Mouse (Mus musculus) kidney, embryonic 16.5 days (tissue): ENCODE results near the gene Ccdc88a. TPM values are rescaled to one million over a fixed set of nuclear protein-coding genes. Genes with fewer than 3 reads are reported as not detected.

ENCODE experiments used
- ATAC-seq: fragments of 200-750 bp; cut with Nextera tagmentation; 2 replicates; pipeline ENCODE4 v1.8.0; 2017; ENCODE audit warnings: moderate TSS enrichment; ENCODE audit not compliant: low FRiP score, low TSS enrichment
- H3K27ac ChIP-seq: fragments of 300-500 bp; sonication (generic); 2 replicates; pipeline ENCODE4 v1.5.1; 2014; ENCODE audit warnings: low read length
- H3K27me3 ChIP-seq: fragments of 300-500 bp; sonication (generic); 2 replicates; pipeline ENCODE4 v1.6.1; 2014; ENCODE audit warnings: low read length, control low read depth, mixed read lengths; ENCODE audit not compliant: insufficient read depth
- H3K36me3 ChIP-seq: fragments of 300-500 bp; sonication (generic); 2 replicates; pipeline ENCODE4 v1.6.1; 2014; ENCODE audit warnings: low read length, control low read depth, mixed read lengths; ENCODE audit not compliant: insufficient read depth
- H3K4me1 ChIP-seq: fragments of 300-500 bp; sonication (generic); 2 replicates; pipeline ENCODE4 v1.6.1; 2014; ENCODE audit warnings: low read length, control low read depth, mixed read lengths; ENCODE audit not compliant: insufficient read depth
- H3K4me2 ChIP-seq: fragments of 300-500 bp; sonication (generic); replicated peaks from 2 replicates; pipeline ENCODE4 v1.6.1; 2014; ENCODE audit warnings: low read depth, low read length
- H3K4me3 ChIP-seq: fragments of 300-500 bp; sonication (generic); 2 replicates; pipeline ENCODE4 v1.5.1; 2014; ENCODE audit warnings: mild to moderate bottlenecking, low read length
- H3K9ac ChIP-seq: fragments of 300-500 bp; sonication (generic); replicated peaks from 2 replicates; pipeline ENCODE4 v1.6.1; 2014; ENCODE audit warnings: low read length
- H3K9me3 ChIP-seq: fragments of 300-500 bp; sonication (generic); 2 replicates; pipeline ENCODE4 v1.6.1; 2016; ENCODE audit warnings: low read length, control low read depth
- WGBS: fragments of 180-500 bp; shearing (Covaris S2); extraction: QIAGEN DNeasy Blood & Tissue Kit; methylation state at CpG from one replicate; pipeline ENCODE4 v1.1.7; 2014; 5-methylcytosine and 5-hydroxymethylcytosine counted together
- polyA plus RNA-seq: library from polyadenylated mRNA; unstranded; fragments of >200 nt; fragmentation: Nextera tagmentation; extraction: Ambion mirVana; gene quantifications from 2 replicates; pipeline ENCODE4 v1.2.1, GENCODE M21; 2015

The Ccdc88a gene
- polyA plus RNA-seq, 1 experiment from 2014 or later: 21.4 TPM

GRCm38 (mm10) chr11:29374274-29374656, 807 bp downstream of the Ccdc88a start:
- Histone ChIP-seq H3K27ac (peak overlapping the region; percentile 86), H3K4me3 (peak overlapping the region; percentile 76), H3K36me3 (no peaks in the 10 kb centered on the region), H3K4me1 (peaks cover 10% of the 10 kb centered on the region; the same call in 1 of the 2 replicates), H3K9ac (peak overlapping the region; percentile 83), H3K27me3 (no peaks in the 10 kb centered on the region), H3K9me3 (no peaks in the 10 kb centered on the region), H3K4me2 (peak overlapping the region; percentile 74)
- under 1% methylated on average over 8 of the region's 8 CpGs for WGBS
- no peak for ATAC-seq

- Histone ChIP-seq H3K4me3 (no peak overlapping the region), H3K36me3 (no peaks in the 10 kb centered on the region), H3K4me2 (no peak overlapping the region), H3K9me3 (no peaks in the 10 kb centered on the region), H3K27me3 (no peaks in the 10 kb centered on the region), H3K4me1 (peaks cover 10% of the 10 kb centered on the region; the same call in 1 of the 2 replicates), H3K9ac (no peak overlapping the region), H3K27ac (no peak overlapping the region)
- no peak for ATAC-seq
- WGBS: 74% methylated on average over 2 of the region's 2 CpGs
These were observed 3.2 kb downstream of the Ccdc88a start for GRCm38 (mm10) chr11:29376635-29377034.

- H3K9me3 ChIP-seq: no peaks in the 10 kb centered on the region
- H3K4me3 ChIP-seq: no peak overlapping the region
- H3K27me3 ChIP-seq: no peaks in the 10 kb centered on the region
- no peak overlapping the region for H3K9ac ChIP-seq
- H3K27ac ChIP-seq: no peak overlapping the region
- no peak overlapping the region for H3K4me2 ChIP-seq
- no peaks in the 10 kb centered on the region for H3K36me3 ChIP-seq
- ATAC-seq: no peak
- H3K4me1 ChIP-seq: peaks cover 10% of the 10 kb centered on the region; the same call in 1 of the 2 replicates
- 89% methylated on average over 1 of the region's 1 CpGs for WGBS
These were observed 5.3 kb downstream of the Ccdc88a start for GRCm38 (mm10) chr11:29378751-29379150.

- Histone ChIP-seq H3K36me3 (no peaks in the 10 kb centered on the region), H3K4me3 (no peak overlapping the region), H3K9me3 (no peaks in the 10 kb centered on the region), H3K4me2 (no peak overlapping the region), H3K27ac (no peak overlapping the region), H3K9ac (no peak overlapping the region), H3K4me1 (no peaks in the 10 kb centered on the region), H3K27me3 (no peaks in the 10 kb centered on the region)
- no peak for ATAC-seq
- 70% methylated on average over 2 of the region's 2 CpGs for whole genome bisulfite sequencing
These were observed 10.0 kb downstream of the Ccdc88a start for GRCm38 (mm10) chr11:29383493-29383892.

- 76% methylated on average over 1 of the region's 1 CpGs for WGBS
- Histone ChIP-seq H3K27me3 (no peaks in the 10 kb centered on the region), H3K4me3 (no peak overlapping the region), H3K36me3 (no peaks in the 10 kb centered on the region), H3K27ac (no peak overlapping the region), H3K9me3 (no peaks in the 10 kb centered on the region), H3K4me1 (no peaks in the 10 kb centered on the region), H3K9ac (no peak overlapping the region), H3K4me2 (no peak overlapping the region)
- ATAC-seq: no peak
These were observed 10.5 kb downstream of the Ccdc88a start for GRCm38 (mm10) chr11:29384001-29384400.

- WGBS: 78% methylated on average over 3 of the region's 3 CpGs
- no peak for ATAC-seq
- H3K9me3 ChIP-seq: no peaks in the 10 kb centered on the region
- no peak overlapping the region for H3K4me3 ChIP-seq
- no peak overlapping the region for H3K9ac ChIP-seq
- H3K4me2 ChIP-seq: no peak overlapping the region
- H3K27ac ChIP-seq: no peak overlapping the region
- H3K27me3 ChIP-seq: no peaks in the 10 kb centered on the region
- no peaks in the 10 kb centered on the region for H3K36me3 ChIP-seq
- no peaks in the 10 kb centered on the region for H3K4me1 ChIP-seq
These were observed 11.2 kb downstream of the Ccdc88a start for GRCm38 (mm10) chr11:29384617-29385016.

GRCm38 (mm10) chr11:29389913-29390312, 16.5 kb downstream of the Ccdc88a start:
- Histone ChIP-seq H3K9me3 (no peaks in the 10 kb centered on the region), H3K4me3 (no peak overlapping the region), H3K4me1 (no peaks in the 10 kb centered on the region), H3K36me3 (no peaks in the 10 kb centered on the region), H3K27me3 (no peaks in the 10 kb centered on the region), H3K4me2 (no peak overlapping the region), H3K9ac (no peak overlapping the region), H3K27ac (no peak overlapping the region)
- ATAC-seq: no peak
- 55% methylated on average over 4 of the region's 4 CpGs for WGBS

GRCm38 (mm10) chr11:29395135-29395746, 21.8 kb downstream of the Ccdc88a start:
- ATAC-seq: no peak
- no peak overlapping the region for H3K4me2 ChIP-seq
- no peaks in the 10 kb centered on the region for H3K27me3 ChIP-seq
- H3K4me1 ChIP-seq: no peaks in the 10 kb centered on the region
- no peak overlapping the region for H3K9ac ChIP-seq
- H3K36me3 ChIP-seq: no peaks in the 10 kb centered on the region
- 89% methylated on average over 3 of the region's 3 CpGs for WGBS
- no peak overlapping the region for H3K27ac ChIP-seq
- no peak overlapping the region for H3K4me3 ChIP-seq
- H3K9me3 ChIP-seq: no peaks in the 10 kb centered on the region

- 0 out of 2 replicates have a peak, but pooled peaks cover 6% of the 10 kb centered on the region for H3K36me3 ChIP-seq
These were observed 26.9 kb downstream of the Ccdc88a start for GRCm38 (mm10) chr11:29400374-29400773.

GRCm38 (mm10) chr11:29406292-29406691, 32.8 kb downstream of the Ccdc88a start:
- no peaks in the 10 kb centered on the region for H3K4me1 ChIP-seq
- H3K4me2 ChIP-seq: no peak overlapping the region
- H3K9me3 ChIP-seq: no peaks in the 10 kb centered on the region
- H3K27me3 ChIP-seq: no peaks in the 10 kb centered on the region
- no peak overlapping the region for H3K4me3 ChIP-seq
- H3K9ac ChIP-seq: no peak overlapping the region
- H3K36me3 ChIP-seq: no peaks in the 10 kb centered on the region
- no peak overlapping the region for H3K27ac ChIP-seq
- ATAC-seq: no peak

More at GRCm38 (mm10) chr11:29400374-29400773, 26.9 kb downstream of the Ccdc88a start:
- Histone ChIP-seq H3K9ac (no peak overlapping the region), H3K4me2 (no peak overlapping the region), H3K4me1 (no peaks in the 10 kb centered on the region), H3K9me3 (no peaks in the 10 kb centered on the region), H3K27ac (no peak overlapping the region), H3K4me3 (no peak overlapping the region), H3K27me3 (no peaks in the 10 kb centered on the region)
- no peak for ATAC-seq
- 88% methylated on average over 2 of the region's 2 CpGs for WGBS
